Mouse (Mus musculus) C2C12 (cell line): ENCODE measurements around the gene Vsir. TPM values are rescaled to one million over a fixed set of nuclear protein-coding genes. Genes with fewer than 3 reads are reported as not detected.

ENCODE experiments used
- H3K27me3 ChIP-seq: one replicate; pipeline ENCODE4 v1.6.1; 2011; ENCODE audit not compliant: control insufficient read depth, insufficient read depth, insufficient read length
- H3K36me3 ChIP-seq: one replicate; pipeline ENCODE4 v1.6.1; 2011; ENCODE audit not compliant: control insufficient read depth, insufficient read depth
- H3K4me3 ChIP-seq: one replicate; pipeline ENCODE4 v1.5.1; 2011; ENCODE audit warnings: mild to moderate bottlenecking, control low read depth; ENCODE audit not compliant: poor library complexity, insufficient read depth, severe bottlenecking
- H3K79me2 ChIP-seq: one replicate; pipeline ENCODE4 v1.6.1; 2011; ENCODE audit not compliant: control insufficient read depth, insufficient read depth
- H3K79me3 ChIP-seq: one replicate; pipeline ENCODE4 v1.6.1; 2011; ENCODE audit warnings: low read depth, control low read depth
- H3ac ChIP-seq: one replicate; pipeline ENCODE3; 2011; ENCODE audit warnings: low read depth; ENCODE audit not compliant: control insufficient read depth, insufficient read length
- CEBPB ChIP-seq: IDR thresholded peaks from one replicate; pipeline ENCODE4 v1.6.1; 2011; ENCODE audit warnings: low read depth, mild to moderate bottlenecking, control low read depth, moderate library complexity
- CTCF ChIP-seq: IDR thresholded peaks from one replicate; pipeline ENCODE4 v1.5.1; 2011; ENCODE audit not compliant: control insufficient read depth, insufficient read depth, insufficient read length
- FOSL1 ChIP-seq: IDR thresholded peaks from one replicate; pipeline ENCODE4 v1.8.0; 2011; ENCODE audit warnings: mild to moderate bottlenecking, low read length; ENCODE audit not compliant: poor library complexity, insufficient read depth, severe bottlenecking
- MAX ChIP-seq: IDR thresholded peaks from one replicate; pipeline ENCODE4 v1.6.1; 2011; ENCODE audit warnings: mild to moderate bottlenecking, control low read depth
- MYOD1 ChIP-seq: IDR thresholded peaks from one replicate; pipeline ENCODE4 v1.6.1; 2011; ENCODE audit warnings: low read depth; ENCODE audit not compliant: control insufficient read depth, insufficient read length
- MYOG ChIP-seq: IDR thresholded peaks from one replicate; pipeline ENCODE4 v1.6.1; 2011; ENCODE audit not compliant: control insufficient read depth, insufficient read length; ENCODE audit errors: extremely low read depth
- USF1 ChIP-seq: IDR thresholded peaks from one replicate; pipeline ENCODE4 v1.6.1; 2011; ENCODE audit warnings: low read depth, mild to moderate bottlenecking, control low read depth, moderate library complexity
- polyA plus RNA-seq: library from polyadenylated mRNA; unstranded; fragments of >200 nt; fragmentation: generic; extraction: Trizol; gene quantifications from one replicate; pipeline ENCODE4 v1.2.1, GENCODE M21; 2012; ENCODE audit warnings: missing spikeins

The Vsir gene
- polyA plus RNA-seq, 1 experiment = 0.68 TPM

GRCm38 (mm10) chr10:60341528-60341927 lies 5.1 kb upstream of the Vsir start:
- no peaks in the 10 kb centered on the region for H3K79me3 ChIP-seq
- H3K36me3 ChIP-seq = no peaks in the 10 kb centered on the region
- TF ChIP-seq CTCF (no peak), FOSL1 (no peak), USF1 (no peak), CEBPB (no peak), MYOG (no peak), MYOD1 (no peak), MAX (no peak)
- no peaks in the 10 kb centered on the region for H3K79me2 ChIP-seq
- H3ac ChIP-seq = no peak overlapping the region
- no peak overlapping the region for H3K4me3 ChIP-seq
- H3K27me3 ChIP-seq = peaks cover 9% of the 10 kb centered on the region

GRCm38 (mm10) chr10:60344111-60344510 lies 2.5 kb upstream of the Vsir start:
- Histone ChIP-seq H3K79me3 (no peaks in the 10 kb centered on the region), H3K36me3 (no peaks in the 10 kb centered on the region), H3ac (no peak overlapping the region), H3K4me3 (no peak overlapping the region), H3K27me3 (no peaks in the 10 kb centered on the region), H3K79me2 (no peaks in the 10 kb centered on the region)
- TF ChIP-seq USF1 = no peak
- TF ChIP-seq MYOG = no peak
- TF ChIP-seq MAX = no peak
- no peak for TF ChIP-seq CTCF
- no peak for TF ChIP-seq CEBPB
- no peak for TF ChIP-seq FOSL1
- no peak for TF ChIP-seq MYOD1

- no peaks in the 10 kb centered on the region for H3K36me3 ChIP-seq
- no peaks in the 10 kb centered on the region for H3K79me3 ChIP-seq
- H3K4me3 ChIP-seq = no peak overlapping the region
- TF ChIP-seq FOSL1 = no peak
- no peak for TF ChIP-seq MYOD1
- TF ChIP-seq CTCF = no peak
- no peak for TF ChIP-seq USF1
- TF ChIP-seq CEBPB = no peak
- no peak for TF ChIP-seq MYOG
- no peak for TF ChIP-seq MAX
- H3K27me3 ChIP-seq = no peaks in the 10 kb centered on the region
- H3ac ChIP-seq = no peak overlapping the region
- H3K79me2 ChIP-seq = no peaks in the 10 kb centered on the region
Measured at GRCm38 (mm10) chr10:60346056-60346455, 595 bp upstream of the Vsir start.

DNA sequence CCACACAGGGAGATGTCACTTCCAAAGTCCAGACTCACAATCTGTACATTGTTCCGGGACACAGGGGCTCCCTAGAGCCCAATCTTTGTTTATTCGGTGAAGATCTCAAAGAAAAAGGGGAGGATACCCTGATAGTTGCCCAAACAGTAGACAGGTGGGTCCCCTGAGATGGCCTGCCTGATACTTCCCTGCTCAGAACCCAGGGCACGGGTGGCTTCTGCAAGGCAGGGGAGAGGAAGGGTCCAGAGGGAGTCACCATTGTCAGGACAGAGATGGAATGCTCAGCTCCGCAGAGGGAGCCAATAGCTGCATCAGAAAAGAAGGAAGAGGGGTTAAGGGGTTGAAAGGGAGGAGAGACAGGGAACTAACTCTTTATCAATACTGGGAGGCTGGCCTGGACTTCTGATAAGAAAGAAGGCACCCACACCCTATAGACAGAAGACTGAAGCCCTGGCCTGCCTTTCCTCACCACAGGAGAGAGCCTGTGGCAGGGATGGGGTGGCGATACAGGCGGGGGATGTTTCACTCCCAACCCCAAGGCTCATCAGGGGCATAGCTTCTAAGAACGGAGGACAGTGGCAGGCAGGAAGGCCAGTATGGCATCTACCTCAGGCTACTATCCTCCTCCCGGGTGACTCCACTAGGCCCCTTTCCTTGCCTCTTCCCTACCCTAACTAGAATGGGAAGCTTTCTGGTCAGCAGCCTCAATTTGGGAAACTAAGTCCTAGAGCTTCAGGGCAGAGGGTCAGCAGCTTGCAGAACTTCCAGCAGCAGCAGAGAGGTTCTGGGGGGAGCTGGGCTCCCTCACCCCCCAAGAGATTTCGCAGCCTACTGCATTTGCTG lies 1.3 kb downstream of the Vsir start:
- Histone ChIP-seq H3K27me3 (no peaks in the 10 kb centered on the region), H3K79me2 (no peaks in the 10 kb centered on the region), H3K36me3 (no peaks in the 10 kb centered on the region), H3K79me3 (no peaks in the 10 kb centered on the region), H3ac (no peak overlapping the region), H3K4me3 (no peak overlapping the region)
- TF ChIP-seq MYOD1 (no peak), MAX (no peak), USF1 (no peak), CEBPB (no peak), FOSL1 (no peak)

DNA sequence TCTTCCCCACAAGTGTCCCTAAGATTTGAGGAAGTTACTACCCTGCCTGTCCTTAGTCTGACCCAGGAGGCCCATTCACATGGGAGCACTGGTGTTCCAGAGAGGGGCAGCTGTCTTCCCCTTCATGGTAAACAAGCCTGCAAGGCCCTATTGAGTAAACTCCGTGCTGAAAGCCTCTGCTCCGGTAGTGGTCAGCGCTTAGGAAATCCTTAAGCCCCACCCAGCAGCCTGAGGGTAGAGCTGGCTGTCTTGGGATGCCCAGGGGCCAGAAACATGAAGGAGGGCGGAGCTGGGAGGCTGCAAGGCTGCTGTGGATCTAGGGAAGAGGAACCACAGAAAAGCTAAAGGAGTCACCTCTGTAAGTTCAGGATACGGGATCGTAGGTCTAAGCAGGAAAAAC lies 2.4 kb downstream of the Vsir start:
- Histone ChIP-seq H3K79me3 (no peaks in the 10 kb centered on the region), H3K4me3 (no peak overlapping the region), H3K79me2 (no peaks in the 10 kb centered on the region), H3ac (no peak overlapping the region), H3K36me3 (no peaks in the 10 kb centered on the region), H3K27me3 (no peaks in the 10 kb centered on the region)
- TF ChIP-seq CEBPB (no peak), CTCF (no peak), FOSL1 (no peak), USF1 (no peak), MYOG (no peak), MYOD1 (no peak), MAX (no peak)

DNA sequence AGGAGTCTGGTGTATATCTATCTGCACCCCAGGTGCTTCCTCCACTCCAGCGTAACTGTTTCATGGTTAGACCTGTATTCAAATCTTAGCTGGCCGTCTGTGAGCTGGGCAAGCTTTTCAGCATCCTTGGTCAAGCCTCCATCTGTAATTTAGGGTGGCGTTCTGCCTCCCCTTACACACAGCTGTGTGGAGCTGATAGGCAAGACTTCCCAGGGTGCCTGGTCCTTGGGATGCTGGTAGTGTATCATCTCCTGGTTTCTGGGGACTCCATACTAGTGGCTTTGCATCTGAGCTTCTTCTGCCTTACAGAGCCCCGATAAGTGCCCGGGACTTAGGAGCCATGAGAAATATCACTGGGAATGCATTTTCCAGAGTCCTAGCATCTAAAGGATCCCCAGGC lies 3.0 kb downstream of the Vsir start:
- no peak overlapping the region for H3ac ChIP-seq
- H3K4me3 ChIP-seq = no peak overlapping the region
- TF ChIP-seq CEBPB (no peak), MAX (no peak), MYOD1 (no peak), MYOG (no peak), CTCF (no peak), USF1 (no peak), FOSL1 (no peak)
- H3K27me3 ChIP-seq = no peaks in the 10 kb centered on the region
- no peaks in the 10 kb centered on the region for H3K36me3 ChIP-seq
- H3K79me3 ChIP-seq = no peaks in the 10 kb centered on the region
- no peaks in the 10 kb centered on the region for H3K79me2 ChIP-seq
